ENCODE assay signal across 26 mouse cellular contexts in the genomic region with DNA sequence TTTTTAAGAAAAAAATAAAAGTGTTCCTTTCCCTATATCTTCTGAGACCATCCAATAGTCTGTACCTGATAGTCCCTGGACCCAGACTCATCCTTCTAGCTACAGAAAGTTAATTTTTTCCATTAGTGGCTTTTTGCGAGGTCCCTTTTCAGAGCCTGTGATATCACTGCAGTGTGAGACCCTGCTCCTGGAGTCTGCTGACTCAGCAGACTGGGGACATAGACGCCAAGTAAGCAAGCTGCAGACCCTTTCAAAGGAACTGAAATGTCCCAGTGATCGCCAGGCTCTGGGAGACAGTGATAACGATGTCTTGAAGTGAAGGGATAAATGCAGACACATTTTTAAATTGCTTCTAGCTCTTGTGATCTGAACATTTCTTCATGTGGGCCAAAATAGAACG.
"Had no signal": no experiment of that assay in that cellular context is flagged by ENCODE, and none has a peak within 500 bp of the region (broad histone marks: within the 10 kb centered on the region; RNA-seq: fewer than 3 reads in every experiment).

No protein-coding gene starts in this region.

- H3K9ac ChIP-seq: heart, embryonic 13.5 days; heart, embryonic 15.5 days; hindbrain, embryonic 13.5 days; hindbrain, embryonic 15.5 days; limb, embryonic 12.5 days; liver, embryonic 13.5 days; liver, embryonic 15.5 days; liver, postnatal 0 days had no signal

- H3K36me3 ChIP-seq: heart, embryonic 13.5 days; heart, embryonic 15.5 days; limb, embryonic 10.5 days; limb, embryonic 12.5 days; liver, embryonic 13.5 days; liver, embryonic 15.5 days had no signal

- H3K4me2 ChIP-seq: heart, embryonic 11.5 days; heart, embryonic 13.5 days; heart, embryonic 15.5 days; hindbrain, embryonic 13.5 days; hindbrain, embryonic 15.5 days; limb, embryonic 12.5 days; liver, embryonic 13.5 days; liver, embryonic 15.5 days had no signal

- H3K4me3 ChIP-seq: gastrocnemius, adult 2 months; heart, adult 2 months; heart, embryonic 13.5 days; heart, embryonic 15.5 days; hindbrain, embryonic 13.5 days; hindbrain, embryonic 15.5 days; layer of hippocampus, adult 2 months; left cerebral cortex, adult 2 months; limb, embryonic 10.5 days; limb, embryonic 12.5 days; liver, embryonic 13.5 days; liver, embryonic 15.5 days had no signal

- ATAC-seq: hindbrain, postnatal 0 days; intestine, embryonic 16.5 days; liver, postnatal 0 days had no signal

- H3K27me3 ChIP-seq: heart, embryonic 13.5 days; heart, embryonic 15.5 days; hindbrain, embryonic 13.5 days; hindbrain, embryonic 15.5 days; limb, embryonic 12.5 days; liver, embryonic 13.5 days; liver, embryonic 15.5 days had no signal

- H3K4me1 ChIP-seq: hindbrain, embryonic 13.5 days; hindbrain, embryonic 15.5 days; limb, embryonic 10.5 days; limb, embryonic 12.5 days had no signal

- H3K9me3 ChIP-seq: heart, embryonic 13.5 days; heart, embryonic 15.5 days; hindbrain, embryonic 13.5 days; hindbrain, embryonic 15.5 days; limb, embryonic 10.5 days; limb, embryonic 12.5 days; liver, embryonic 13.5 days; liver, embryonic 15.5 days had no signal

- DNase-seq: gastrocnemius, adult 2 months; gastrocnemius, postnatal 10 days; gastrocnemius, postnatal 25 days; heart, adult 11 months; heart, adult 2 months; heart, postnatal 14 days; heart, postnatal 36 days; kidney, adult 18-20 months; kidney, adult 8-10 months; kidney, postnatal 10 days; kidney, postnatal 25 days; kidney, postnatal 4 days; liver, embryonic 13.5 days; liver, postnatal 0 days had no signal

- H3K27ac ChIP-seq: gastrocnemius, adult 2 months; heart, adult 2 months; heart, embryonic 13.5 days; heart, embryonic 15.5 days; hindbrain, embryonic 13.5 days; hindbrain, embryonic 15.5 days; hindbrain, postnatal 0 days; layer of hippocampus, adult 2 months; left cerebral cortex, adult 2 months; limb, embryonic 10.5 days; limb, embryonic 12.5 days; liver, embryonic 13.5 days; liver, embryonic 15.5 days had no signal
